Mouse (Mus musculus) liver, adult 2 months (tissue): ENCODE data around the gene Tsen54. TPM values are rescaled to one million over a fixed set of nuclear protein-coding genes. Genes with fewer than 3 reads are reported as not detected.

Experiments
- DNase-seq: peaks from one replicate; pipeline ENCODE4 v3.0.0-alpha.2; 2011; ENCODE audit warnings: low read depth, low spot score; ENCODE audit errors: extremely low read depth
- H3K27ac ChIP-seq: fragments of 200-500 bp; replicated peaks from 2 replicates; pipeline ENCODE4 v1.5.1; 2012; ENCODE audit warnings: low read depth, mild to moderate bottlenecking, control low read depth, inconsistent platforms, low read length; ENCODE audit not compliant: insufficient read depth
- H3K27me3 ChIP-seq: fragments of 200-500 bp; 2 replicates; pipeline ENCODE4 v1.6.1; 2012; ENCODE audit warnings: mild to moderate bottlenecking, moderate library complexity, low read length, inconsistent platforms; ENCODE audit not compliant: control insufficient read depth, insufficient read depth
- H3K36me3 ChIP-seq: fragments of 200-500 bp; 2 replicates; pipeline ENCODE4 v1.6.1; 2012; ENCODE audit warnings: low read length, inconsistent platforms; ENCODE audit not compliant: control insufficient read depth, insufficient read depth
- H3K4me1 ChIP-seq: fragments of 200-500 bp; 2 replicates; pipeline ENCODE4 v1.6.1; 2011; ENCODE audit warnings: low read length; ENCODE audit not compliant: control insufficient read depth, insufficient read depth
- H3K4me3 ChIP-seq: fragments of 200-500 bp; 2 replicates; pipeline ENCODE4 v1.5.1; 2011; ENCODE audit warnings: low read depth, mild to moderate bottlenecking, control low read depth, low read length, moderate library complexity; ENCODE audit not compliant: insufficient read depth
- H3K79me2 ChIP-seq: fragments of 200-500 bp; 2 replicates; pipeline ENCODE4 v1.6.1; 2012; ENCODE audit warnings: inconsistent platforms, mild to moderate bottlenecking, low read length, moderate library complexity; ENCODE audit not compliant: control insufficient read depth, insufficient read depth
- H3K9ac ChIP-seq: fragments of 200-500 bp; 2 replicates; pipeline ENCODE4 v1.6.1; 2012; ENCODE audit warnings: low read depth, mild to moderate bottlenecking, control low read depth, inconsistent platforms, low read length
- CTCF ChIP-seq: fragments of 200-500 bp; IDR thresholded peaks from 2 replicates; pipeline ENCODE4 v1.5.1; 2011; ENCODE audit warnings: low read depth, low read length, control low read depth
- POLR2A ChIP-seq: fragments of 200-500 bp; IDR thresholded peaks from 2 replicates; pipeline ENCODE4 v1.6.1; 2011; ENCODE audit warnings: low read length, control low read depth; ENCODE audit not compliant: insufficient read depth; ENCODE audit errors: extremely low read depth
- WGBS: fragments of 180-500 bp; shearing (Covaris S2); methylation state at CpG from one replicate; pipeline ENCODE4 v1.1.7; 2018; 5-methylcytosine and 5-hydroxymethylcytosine counted together
- polyA plus RNA-seq: library from polyadenylated mRNA; depleted of rRNA; stranded (reverse); fragments of >200 nt; gene quantifications from 2 replicates; pipeline ENCODE4 v1.2.3, GENCODE M21; 2012; rRNA removed
- total RNA-seq: library from RNA; depleted of rRNA; stranded (reverse); fragments of >200 nt; gene quantifications from 2 replicates; pipeline ENCODE4 v1.2.3, GENCODE M21; 2014; rRNA removed

Tsen54 gene
- total and polyA plus RNA-seq, 2 experiments, result 4.0 to 15.6 TPM

DNA sequence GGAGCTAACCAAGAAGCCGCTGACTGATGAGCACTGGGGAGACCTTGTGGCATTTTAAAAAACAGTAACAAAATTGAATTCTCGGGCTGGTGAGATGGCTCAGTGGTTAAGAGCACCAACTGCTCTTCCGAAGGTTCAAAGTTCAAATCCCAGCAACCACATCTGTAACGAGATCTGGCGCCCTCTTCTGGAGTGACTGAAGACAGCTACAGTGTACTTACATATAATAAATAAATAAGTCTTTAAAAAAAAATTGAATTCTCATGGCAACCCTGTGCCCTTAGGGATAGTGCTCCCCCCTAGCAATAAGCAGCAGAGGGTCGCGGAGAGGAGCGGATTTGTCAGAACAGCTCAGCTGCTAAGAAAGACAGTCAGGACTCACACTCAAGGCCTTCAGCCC lies 49.4 kb downstream of the Tsen54 start:
- Histone ChIP-seq H3K27me3 (no peaks in the 10 kb centered on the region), H3K4me3 (no peak overlapping the region), H3K79me2 (no peaks in the 10 kb centered on the region), H3K36me3 (no peaks in the 10 kb centered on the region), H3K4me1 (0 out of 2 replicates have a peak, but pooled peaks cover 4% of the 10 kb centered on the region), H3K27ac (no peak overlapping the region), H3K9ac (no peak overlapping the region)
- no peak for DNase-seq
- WGBS, result 79% methylated on average over 8 of the region's 8 CpGs
- TF ChIP-seq CTCF (no peak), POLR2A (no peak)

DNA sequence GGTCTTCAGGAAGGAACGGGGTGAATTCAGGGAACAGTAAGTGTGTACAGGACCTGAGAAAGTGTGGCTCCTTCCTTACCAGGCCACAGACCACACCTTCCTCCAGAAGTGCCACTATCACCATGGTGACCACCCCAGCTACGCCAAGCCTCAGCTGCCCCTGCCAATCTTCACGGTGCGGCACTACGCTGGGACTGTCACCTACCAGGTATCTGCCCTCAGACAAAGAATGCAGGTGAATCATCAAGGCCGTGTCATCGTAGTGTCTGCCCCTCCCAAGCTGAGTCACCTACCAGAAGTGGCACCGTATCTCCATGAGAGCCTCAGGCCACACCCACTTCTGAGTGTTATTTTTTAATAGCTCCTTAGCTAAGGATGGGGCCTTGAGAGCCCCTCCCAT lies 54.9 kb downstream of the Tsen54 start:
- Histone ChIP-seq H3K27me3 (no peaks in the 10 kb centered on the region), H3K27ac (no peak overlapping the region), H3K9ac (no peak overlapping the region), H3K4me3 (no peak overlapping the region), H3K79me2 (no peaks in the 10 kb centered on the region), H3K36me3 (no peaks in the 10 kb centered on the region), H3K4me1 (peaks cover 2% of the 10 kb centered on the region; the same call in 1 of the 2 replicates)
- no peak for DNase-seq
- TF ChIP-seq CTCF (no peak), POLR2A (no peak)
- 86% methylated on average over 8 of the region's 8 CpGs for WGBS

DNA sequence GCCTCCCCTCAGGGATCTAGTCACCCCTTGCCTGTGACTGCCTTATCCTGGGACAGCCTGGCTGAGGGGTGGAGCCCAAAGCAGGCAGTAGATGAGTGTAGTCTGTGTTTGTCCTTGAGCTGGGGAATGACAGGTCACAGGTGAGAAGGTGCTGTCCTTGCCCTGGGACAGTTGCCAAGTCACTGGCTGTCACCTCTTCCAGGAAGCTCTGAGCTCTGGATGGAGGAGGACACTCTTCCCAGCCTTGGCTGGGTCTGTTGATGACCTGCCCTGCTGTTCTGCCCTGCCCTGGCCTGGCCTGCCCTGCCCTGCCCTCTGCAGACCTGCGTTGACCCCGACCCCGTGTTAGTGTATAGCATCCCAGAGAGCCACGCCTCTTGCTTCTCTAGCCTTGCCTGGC lies 57.9 kb downstream of the Tsen54 start:
- TF ChIP-seq CTCF (no peak), POLR2A (no peak)
- no peak overlapping the region for H3K9ac ChIP-seq
- H3K4me3 ChIP-seq, result no peak overlapping the region
- peak; percentile 83 for DNase-seq
- 22% methylated on average over 4 of the region's 4 CpGs for WGBS
- H3K4me1 ChIP-seq, result peaks cover 4% of the 10 kb centered on the region; the same call in 1 of the 2 replicates
- no peaks in the 10 kb centered on the region for H3K36me3 ChIP-seq
- no peaks in the 10 kb centered on the region for H3K79me2 ChIP-seq
- no peak overlapping the region for H3K27ac ChIP-seq
- H3K27me3 ChIP-seq, result no peaks in the 10 kb centered on the region

Other genes starting within 250 kb of the Tsen54 start
- 48.1 and 50.4 TPM in 2 replicates for gene Mrps7, start 210.8 kb upstream of the Tsen54 start, total RNA-seq
- 32.9 and 39.2 TPM in 2 replicates for gene Mrps7, start 210.8 kb upstream of the Tsen54 start, polyA plus RNA-seq
- gene Gga3, start 210.7 kb upstream of the Tsen54 start, total RNA-seq, result 1.7 and 3.2 TPM in 2 replicates
- 5.9 and 8.3 TPM in 2 replicates for gene Gga3, start 210.7 kb upstream of the Tsen54 start, polyA plus RNA-seq
- 35.5 and 40.3 TPM in 2 replicates for gene Mif4gd, start 201.8 kb upstream of the Tsen54 start, total RNA-seq
- 108 and 132 TPM in 2 replicates for gene Mif4gd, start 201.8 kb upstream of the Tsen54 start, polyA plus RNA-seq
- gene Slc25a19, start 186.4 kb upstream of the Tsen54 start, total RNA-seq, result 8.9 and 14.5 TPM in 2 replicates
- gene Slc25a19, start 186.4 kb upstream of the Tsen54 start, polyA plus RNA-seq, result 19.5 and 21.3 TPM in 2 replicates
- 14.7 and 17.3 TPM in 2 replicates for gene Grb2, start 106.1 kb upstream of the Tsen54 start, total RNA-seq
- gene Grb2, start 106.1 kb upstream of the Tsen54 start, polyA plus RNA-seq, result 27.7 and 28.4 TPM in 2 replicates
- 11.0 and 15.0 TPM in 2 replicates for gene Tmem94, start 49.3 kb upstream of the Tsen54 start, total RNA-seq
- gene Tmem94, start 49.3 kb upstream of the Tsen54 start, polyA plus RNA-seq, result 41.1 and 41.9 TPM in 2 replicates
- 2.9 and 3.8 TPM in 2 replicates for gene Caskin2, start 1.1 kb upstream of the Tsen54 start, total RNA-seq
- 8.9 and 9.7 TPM in 2 replicates for gene Caskin2, start 1.1 kb upstream of the Tsen54 start, polyA plus RNA-seq
- 15.8 and 17.2 TPM in 2 replicates for gene Llgl2, start 9.3 kb downstream of the Tsen54 start, total RNA-seq
- 46.8 and 52.7 TPM in 2 replicates for gene Llgl2, start 9.3 kb downstream of the Tsen54 start, polyA plus RNA-seq
- 0.07 and 0.28 TPM in 2 replicates for gene Myo15b, start 43.7 kb downstream of the Tsen54 start, total RNA-seq
- gene Myo15b, start 43.7 kb downstream of the Tsen54 start, polyA plus RNA-seq, result 0.51 and 0.56 TPM in 2 replicates
- gene Smim5, start 85.2 kb downstream of the Tsen54 start, total RNA-seq, result 0.13 TPM in 1 of 2 replicates, not detected in the other
- gene Smim5, start 85.2 kb downstream of the Tsen54 start, polyA plus RNA-seq, result 0.14 and 0.38 TPM in 2 replicates
- 0.54 and 0.55 TPM in 2 replicates for gene Smim6, start 97.3 kb downstream of the Tsen54 start, total RNA-seq
- gene Smim6, start 97.3 kb downstream of the Tsen54 start, polyA plus RNA-seq, result 0.38 and 0.71 TPM in 2 replicates
- gene Sap30bp, start 118.6 kb downstream of the Tsen54 start, total RNA-seq, result 12.8 and 16.0 TPM in 2 replicates
- gene Sap30bp, start 118.6 kb downstream of the Tsen54 start, polyA plus RNA-seq, result 11.2 and 12.7 TPM in 2 replicates
- 6.0 and 8.2 TPM in 2 replicates for gene Recql5, start 118.8 kb downstream of the Tsen54 start, total RNA-seq
- gene Recql5, start 118.8 kb downstream of the Tsen54 start, polyA plus RNA-seq, result 10.0 and 12.3 TPM in 2 replicates
- gene Itgb4, start 160.0 kb downstream of the Tsen54 start, total RNA-seq, result 0.34 and 0.65 TPM in 2 replicates
- gene Itgb4, start 160.0 kb downstream of the Tsen54 start, polyA plus RNA-seq, result 0.18 and 0.25 TPM in 2 replicates
- gene Galk1, start 198.0 kb downstream of the Tsen54 start, total RNA-seq, result 49.5 and 53.0 TPM in 2 replicates
- gene Galk1, start 198.0 kb downstream of the Tsen54 start, polyA plus RNA-seq, result 74.7 and 79.6 TPM in 2 replicates
- gene H3f3b, start 213.2 kb downstream of the Tsen54 start, total RNA-seq, result 116 and 163 TPM in 2 replicates
- gene H3f3b, start 213.2 kb downstream of the Tsen54 start, polyA plus RNA-seq, result 56.2 and 59.9 TPM in 2 replicates
- 4.3 and 5.2 TPM in 2 replicates for gene Unk, start 215.6 kb downstream of the Tsen54 start, total RNA-seq
- gene Unk, start 215.6 kb downstream of the Tsen54 start, polyA plus RNA-seq, result 8.9 and 13.8 TPM in 2 replicates